Mouse (Mus musculus) CD4-positive helper T cell, adult 2 months (primary cell): ENCODE results near the gene Tmem95.
"Not testable (repeated sequence)": the region's sequence is repeated elsewhere in the genome, so short reads cannot be mapped to it uniquely, and the experiment has no call there.

Source experiments
- DNase-seq: peaks from one replicate; pipeline ENCODE4 v3.0.0-alpha.2; 2012; ENCODE audit warnings: low read depth, missing footprints, low spot score

Tmem95 gene

DNA sequence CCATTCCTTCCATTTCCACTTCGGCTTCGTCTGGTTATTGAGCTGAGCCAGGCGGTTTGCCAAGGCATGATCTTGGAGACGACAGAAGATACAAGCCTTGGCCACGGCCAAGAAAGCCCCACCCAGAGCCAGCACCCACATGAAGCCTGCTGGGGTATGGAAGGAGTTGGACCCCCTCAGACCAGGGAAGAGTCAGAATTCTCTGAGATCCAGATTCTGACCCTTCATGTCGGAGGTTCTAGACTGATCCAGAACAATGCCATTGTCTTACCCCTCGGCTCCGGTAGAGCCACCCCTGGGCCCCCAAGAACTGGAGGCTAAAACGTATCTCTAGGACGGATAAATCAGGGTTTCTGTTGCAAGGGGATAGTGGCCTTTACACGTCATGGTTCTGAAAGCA, at the start of gene Tmem95:
Gene Tmem95 (minus strand): TSS at position 141 of the 400 bp plus-strand sequence.
- no peak for DNase-seq

DNA sequence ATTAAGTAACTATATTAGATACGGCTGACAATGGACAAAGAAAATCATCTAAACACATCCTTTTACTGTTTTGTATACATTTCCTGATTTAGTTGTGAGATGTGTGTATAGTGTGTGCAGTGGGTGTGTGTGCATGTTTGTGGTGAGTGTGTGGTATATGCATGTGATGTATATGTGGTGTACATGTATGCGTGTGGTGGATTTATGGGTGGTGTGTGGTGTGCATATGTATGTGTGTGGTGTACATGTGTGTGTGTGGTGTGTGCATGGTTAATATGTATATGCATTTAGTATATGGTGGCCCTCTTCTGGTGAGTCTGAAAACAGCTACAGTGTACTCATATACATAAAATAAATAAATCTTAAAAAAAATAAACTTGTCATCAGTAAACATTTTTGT, 49.7 kb upstream of the Tmem95 start:
- no peak for DNase-seq

DNA sequence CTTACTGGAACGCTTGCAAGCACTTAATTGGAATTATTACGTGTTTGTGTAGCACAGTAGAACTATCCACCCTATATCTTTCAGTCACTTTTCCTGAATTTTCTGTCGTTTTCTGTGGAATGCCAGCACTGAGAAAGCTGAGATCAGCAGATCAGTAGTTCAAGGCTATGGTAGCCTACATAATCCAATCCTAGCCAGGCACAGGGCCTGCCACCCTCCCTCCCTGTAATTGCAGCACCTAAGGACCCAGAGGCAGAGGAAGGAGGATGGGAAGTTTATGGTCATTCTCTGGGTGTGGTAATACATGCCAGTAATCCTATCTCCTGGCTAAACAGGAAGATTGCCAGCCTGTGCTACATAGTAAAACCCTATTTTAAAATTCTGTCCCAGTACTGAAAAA, 45.0 kb upstream of the Tmem95 start:
- no peak for DNase-seq

DNA sequence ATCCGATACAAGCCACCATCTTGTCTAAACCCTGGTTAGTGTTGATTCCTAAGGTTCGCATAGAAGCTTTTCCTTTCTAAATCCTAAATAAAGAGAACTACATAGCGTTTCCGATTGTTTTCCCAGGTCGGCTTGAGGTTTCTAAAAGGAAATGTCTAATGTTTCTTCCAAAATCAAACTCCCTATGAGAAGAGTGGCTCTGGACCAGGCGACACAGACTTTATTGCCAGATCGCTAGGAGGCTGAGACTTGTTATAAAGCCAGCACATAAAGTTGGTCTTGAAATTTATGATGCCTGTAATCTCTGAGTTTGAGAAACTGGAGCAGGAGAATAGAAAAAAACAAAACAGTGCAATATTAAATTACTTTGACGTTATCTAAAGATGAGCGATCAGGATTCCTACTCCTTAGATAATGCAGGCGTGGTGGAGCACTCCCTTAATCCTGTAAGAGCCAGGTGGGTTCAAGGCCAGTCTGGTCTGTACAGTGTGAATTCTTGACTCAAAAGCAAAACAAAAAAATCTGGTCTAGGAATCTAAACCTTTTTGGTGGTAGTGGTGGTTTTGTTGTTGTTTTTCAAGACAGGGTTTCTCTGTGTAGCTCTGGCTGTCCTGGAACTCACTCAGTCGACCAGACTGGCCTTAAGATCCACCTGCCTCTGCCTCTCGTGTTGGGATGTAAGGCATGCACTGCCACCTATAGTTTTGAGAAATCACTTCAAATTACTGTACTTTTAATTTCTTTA, 44.4 kb upstream of the Tmem95 start:
- peak; percentile 52 for DNase-seq

DNA sequence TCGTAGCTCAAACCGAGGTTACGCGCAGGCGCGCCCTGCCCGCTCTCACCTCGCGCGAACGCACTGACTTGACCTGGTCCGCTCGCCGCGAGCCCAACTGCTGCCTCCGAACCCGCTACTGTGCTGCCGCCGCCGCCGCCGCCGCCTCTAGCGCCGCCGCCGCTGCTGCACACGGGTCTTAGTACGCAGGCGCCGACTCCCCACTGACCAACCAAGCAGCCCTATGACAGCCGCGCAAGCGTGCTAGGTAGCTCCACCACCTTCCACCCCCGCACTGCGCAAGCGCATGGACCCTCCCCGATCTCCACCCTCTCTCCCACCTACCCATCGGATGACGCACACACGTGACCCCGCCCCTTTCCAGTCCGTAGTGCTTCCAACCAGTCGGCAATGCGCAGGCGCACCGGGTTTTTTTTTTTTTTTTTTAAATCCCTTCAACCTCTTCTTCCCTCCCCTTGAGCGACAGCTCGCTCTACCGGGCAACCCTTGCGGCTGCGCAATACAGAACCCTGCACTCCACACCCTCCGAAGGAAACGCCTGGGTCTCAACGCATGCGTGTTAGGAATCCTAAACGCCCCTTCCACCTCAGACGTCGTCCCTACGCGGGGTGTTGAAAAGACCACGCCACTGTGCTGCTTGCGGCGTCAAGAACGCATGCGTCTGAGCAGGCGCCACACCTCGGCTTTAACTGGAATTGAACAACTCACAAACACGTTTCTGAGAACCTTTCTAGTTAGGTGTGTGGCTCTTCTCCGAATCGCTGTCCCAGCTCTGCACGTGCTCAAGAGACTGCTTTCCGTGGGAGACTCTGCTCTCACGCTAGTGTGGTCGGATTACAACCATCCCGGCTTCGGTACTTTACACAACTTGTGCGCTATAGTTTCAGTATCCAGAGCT, 43.5 kb upstream of the Tmem95 start, which contains the start of gene Eif5a:
Gene Eif5a (minus strand): TSS at position 845 of the 898 bp plus-strand sequence.
- DNase-seq = peak; percentile 100

DNA sequence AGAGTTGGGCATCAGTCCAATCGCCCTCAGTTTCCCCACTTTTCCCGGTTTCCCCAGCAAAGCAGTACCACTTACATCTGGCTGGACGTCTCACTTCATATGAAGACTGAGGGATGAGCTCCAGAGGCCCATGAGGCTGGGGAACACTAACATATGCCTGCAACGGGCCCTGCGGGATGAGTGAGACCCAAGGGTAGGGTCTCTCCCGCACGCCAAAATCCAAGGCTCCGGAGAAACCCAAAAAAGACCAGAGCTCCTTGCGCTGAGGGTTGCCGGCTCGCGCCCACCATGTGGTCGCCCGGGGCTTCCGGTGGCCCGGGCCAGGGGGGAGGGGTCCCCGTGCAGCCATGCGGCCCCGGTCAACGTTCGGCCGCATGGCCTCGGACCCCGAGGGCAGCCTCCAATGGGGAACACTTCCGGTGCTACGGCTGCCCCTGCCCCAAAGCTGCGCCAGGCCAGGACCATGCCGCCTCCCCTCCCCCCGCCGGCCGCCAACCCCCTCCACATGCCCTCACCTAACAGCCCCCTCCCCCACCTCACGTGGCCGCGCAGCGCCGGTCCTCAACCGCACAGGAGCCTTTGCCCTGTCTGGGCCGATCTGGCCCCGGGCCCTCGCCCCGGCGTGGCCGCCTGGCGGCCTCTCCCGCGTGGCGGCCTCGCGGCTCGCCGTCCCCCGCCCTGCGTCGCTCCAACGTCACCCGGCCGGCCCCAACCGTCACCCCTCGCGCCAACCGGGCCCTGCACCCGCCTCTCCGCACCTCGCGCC, 42.6 kb upstream of the Tmem95 start:
- DNase-seq = no peak

- DNase-seq = peak; percentile 92
Observed at GRCm38 (mm10) chr11:69919661-69920265, 41.9 kb upstream of the Tmem95 start.

- no peak for DNase-seq
Observed at GRCm38 (mm10) chr11:69919053-69919452, 41.2 kb upstream of the Tmem95 start.

- no peak for DNase-seq
Observed at GRCm38 (mm10) chr11:69918118-69918517, 40.3 kb upstream of the Tmem95 start.

DNA sequence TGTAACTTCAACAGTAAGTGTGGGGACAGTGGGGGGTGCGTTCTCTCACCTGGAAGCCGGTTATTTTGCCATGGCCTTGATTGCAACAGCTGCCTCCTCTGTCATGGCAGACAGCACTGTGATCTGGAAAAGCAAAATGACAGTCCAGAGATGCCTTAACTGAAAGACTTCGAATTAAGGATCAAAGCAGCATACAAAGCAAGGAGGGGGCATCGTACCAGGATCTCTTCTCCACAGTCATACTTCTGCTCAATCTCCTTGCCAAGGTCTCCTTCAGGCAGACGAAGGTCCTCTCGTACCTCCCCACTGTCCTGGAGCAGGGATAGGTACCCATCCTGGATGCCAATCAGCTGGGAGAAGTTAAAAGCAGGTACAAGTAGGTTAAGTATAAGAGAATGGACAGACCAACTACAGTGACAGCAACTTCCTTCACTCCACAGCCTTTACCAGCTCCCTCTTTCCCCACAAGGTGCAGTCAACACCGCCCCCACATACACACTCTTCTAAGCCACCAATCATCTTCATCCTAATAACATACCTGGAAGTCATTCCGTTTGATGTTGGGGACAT, 39.6 kb upstream of the Tmem95 start:
- DNase-seq = no peak

- not testable (repeated sequence) for DNase-seq
Observed at GRCm38 (mm10) chr11:69916652-69917378, 39.0 kb upstream of the Tmem95 start.

GRCm38 (mm10) chr11:69915667-69916627, 38.1 kb upstream of the Tmem95 start:
- DNase-seq = no peak

- DNase-seq = no peak
Observed at GRCm38 (mm10) chr11:69914917-69915430, 37.2 kb upstream of the Tmem95 start.

DNA sequence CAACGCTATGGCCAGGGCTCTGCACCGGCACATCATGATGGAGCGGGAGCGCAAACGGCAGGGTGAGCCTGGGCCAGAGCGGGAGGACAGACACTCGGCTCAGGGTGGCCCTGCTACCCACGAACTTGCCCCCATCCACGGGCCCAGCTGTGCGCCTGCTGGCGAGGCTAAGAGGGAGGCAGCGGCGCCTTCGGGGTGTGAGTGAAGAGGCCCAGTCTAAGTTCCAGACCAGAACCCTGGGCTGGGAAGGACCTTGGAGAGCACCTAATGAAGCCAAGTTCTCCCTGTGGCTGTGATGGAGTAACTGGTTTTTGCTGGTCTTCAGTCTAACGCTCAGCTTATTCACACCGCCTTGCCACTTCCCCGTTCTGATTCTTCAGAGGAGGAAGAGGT, 36.5 kb upstream of the Tmem95 start:
- DNase-seq = no peak

GRCm38 (mm10) chr11:69913554-69914371, 35.9 kb upstream of the Tmem95 start, which contains the start of gene Gps2:
Gps2 (plus strand) TSS chr11:69913888.
- DNase-seq = peak; percentile 94

GRCm38 (mm10) chr11:69912716-69913530, 35.1 kb upstream of the Tmem95 start:
- no peak for DNase-seq

GRCm38 (mm10) chr11:69911701-69912100, 33.9 kb upstream of the Tmem95 start:
- DNase-seq = no peak
